Mouse (Mus musculus) cerebellum, postnatal 14 days (tissue): ENCODE measurements around the gene Fam13c.
A peak's percentile ranks its signal among the peaks of the same experiment; 100 is the strongest.

ENCODE experiments used
- DNase-seq, 2 experiments: peaks; one replicate each; pipeline ENCODE4 v3.0.0; 2021; ENCODE audit warnings: mixed read lengths in 2 of 2

The Fam13c gene

GRCm38 (mm10) chr10:70521379-70521778, 81.1 kb downstream of the Fam13c start:
- no peak for DNase-seq

GRCm38 (mm10) chr10:70530185-70530823, 90.0 kb downstream of the Fam13c start:
- peak; percentile 49 to 55 for DNase-seq

- DNase-seq, result peak; percentile 80 to 82
Observed at GRCm38 (mm10) chr10:70532249-70532648, 92.0 kb downstream of the Fam13c start.

GRCm38 (mm10) chr10:70533301-70533781, 93.1 kb downstream of the Fam13c start:
- peak; percentile 53 to 63 for DNase-seq

- no peak for DNase-seq
Observed at GRCm38 (mm10) chr10:70533986-70534385, 93.7 kb downstream of the Fam13c start.

- DNase-seq, result peak in 1 of 2 experiments; percentile 4
Observed at GRCm38 (mm10) chr10:70534571-70534970, 94.3 kb downstream of the Fam13c start.

GRCm38 (mm10) chr10:70535401-70535800, 95.1 kb downstream of the Fam13c start:
- no peak for DNase-seq

- no peak for DNase-seq
Observed at GRCm38 (mm10) chr10:70537694-70538093, 97.4 kb downstream of the Fam13c start.

- no peak for DNase-seq
Observed at GRCm38 (mm10) chr10:70539251-70539650, 99.0 kb downstream of the Fam13c start.

GRCm38 (mm10) chr10:70540456-70541195, 100.3 kb downstream of the Fam13c start:
- DNase-seq, result no peak

GRCm38 (mm10) chr10:70542857-70543256, 102.6 kb downstream of the Fam13c start:
- peak; percentile 50 to 61 for DNase-seq

GRCm38 (mm10) chr10:70552531-70552930, 112.2 kb downstream of the Fam13c start:
- no peak for DNase-seq

- peak; percentile 89 to 92 for DNase-seq
Observed at GRCm38 (mm10) chr10:70563636-70564035, 123.4 kb downstream of the Fam13c start.

GRCm38 (mm10) chr10:70581556-70582211, 141.4 kb downstream of the Fam13c start:
- DNase-seq, result peak in 1 of 2 experiments; percentile 50

- no peak for DNase-seq
Observed at GRCm38 (mm10) chr10:70584171-70584570, 143.9 kb downstream of the Fam13c start.

- DNase-seq, result no peak
Observed at GRCm38 (mm10) chr10:70586876-70587405, 146.7 kb downstream of the Fam13c start.

GRCm38 (mm10) chr10:70594007-70594406, 153.7 kb downstream of the Fam13c start:
- peak; percentile 66 for DNase-seq

GRCm38 (mm10) chr10:70598081-70598515, 157.8 kb downstream of the Fam13c start:
- peak in 1 of 2 experiments; percentile 23 for DNase-seq

GRCm38 (mm10) chr10:70598516-70599125, 158.3 kb downstream of the Fam13c start:
- DNase-seq, result peak in 1 of 2 experiments; percentile 83

- peak; percentile 99 for DNase-seq
Observed at GRCm38 (mm10) chr10:70599126-70599924, 159.0 kb downstream of the Fam13c start.

- no peak for DNase-seq
Observed at GRCm38 (mm10) chr10:70599925-70600305, 159.6 kb downstream of the Fam13c start.
